9 mouse cellular contexts compared by ENCODE assay signal in the genomic region with DNA sequence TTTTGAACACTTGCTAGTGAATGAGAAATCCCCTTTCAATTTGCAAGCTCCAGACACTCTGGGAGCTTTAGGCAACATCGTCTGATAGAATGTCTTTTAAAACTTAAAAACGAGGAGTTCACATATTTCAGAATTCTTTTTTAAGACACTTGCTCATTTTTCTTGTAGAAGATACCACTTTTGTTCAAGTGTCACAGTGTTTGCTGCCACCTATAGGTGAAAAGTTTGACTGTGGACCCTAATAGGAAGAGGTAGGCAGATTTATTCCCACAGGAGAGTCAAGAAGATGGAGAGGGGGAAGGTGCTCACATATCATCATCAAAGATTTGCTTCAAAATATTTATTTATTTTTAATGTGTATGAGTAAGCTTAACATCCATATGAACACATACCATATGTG. TPM values are rescaled to one million over a fixed set of nuclear protein-coding genes. Genes with fewer than 3 reads are reported as not detected.
DNase-seq lines count a peak whose midpoint lies in the region; ATAC-seq and TF ChIP-seq lines count a peak whose summit lies in the region.
"Had no signal": no experiment of that assay in that cellular context is flagged by ENCODE, and none has a peak within 500 bp of the region (broad histone marks: within the 10 kb centered on the region; RNA-seq: fewer than 3 reads in every experiment).

No protein-coding gene starts in this region.

- H3K36me3 ChIP-seq in heart, postnatal 0 days (replicated peaks; ENCODE audit: control insufficient read depth, insufficient read depth, low read length): peaks cover 51% of the 10 kb centered on the region
- H3K36me3 ChIP-seq in liver, postnatal 0 days (replicated peaks; ENCODE audit: insufficient read depth, low read length): peaks cover 18% of the 10 kb centered on the region
- H3K36me3 ChIP-seq in liver, embryonic 12.5 days: peaks cover 87% of the 10 kb centered on the region

- no peak for ATAC-seq in heart, postnatal 0 days (ENCODE audit: insufficient read depth, low read depth)
- ATAC-seq in liver, postnatal 0 days: no peak
- ATAC-seq in liver, embryonic 12.5 days: no peak

- H3K4me1 ChIP-seq in heart, postnatal 0 days (ENCODE audit: control insufficient read depth, insufficient read depth): no peaks in the 10 kb centered on the region
- H3K4me1 ChIP-seq in liver, postnatal 0 days (ENCODE audit: insufficient read depth): no peaks in the 10 kb centered on the region
- H3K4me1 ChIP-seq in liver, embryonic 12.5 days: no peaks in the 10 kb centered on the region

- TF ChIP-seq EP300 in heart, postnatal 0 days (IDR thresholded peaks at IDR 0.05; ENCODE audit: low read depth): no peak
- no peak for TF ChIP-seq EP300 in liver, postnatal 0 days (IDR thresholded peaks at IDR 0.05; ENCODE audit: low read depth)

- WGBS in heart, postnatal 0 days: 61% methylated on average over 2 of the region's 2 CpGs
- WGBS in liver, postnatal 0 days (ENCODE audit: insufficient replicate concordance): 69% methylated on average over 2 of the region's 2 CpGs
- WGBS in liver, embryonic 12.5 days (ENCODE audit: insufficient replicate concordance): 54% methylated on average over 2 of the region's 2 CpGs

- DNase-seq in heart, postnatal 0 days (ENCODE audit: low spot score): peak; percentile 10
- DNase-seq in heart, adult 9 months (ENCODE audit: low spot score in 2 of 2): no peak
- DNase-seq in liver, postnatal 0 days: no peak
- peak; percentile 25 for DNase-seq in Muller cell, postnatal 12 days (ENCODE audit: inconsistent ontology term)
- peak; percentile 38 for DNase-seq in lung, postnatal 25 days (ENCODE audit: low spot score)
- DNase-seq in c-Kit-positive CD71-positive TER-119-positive erythroid progenitor cells, embryonic 14.5 days (ENCODE audit: low spot score): no peak
- no peak for DNase-seq in cerebellum, adult 9-11 months

- H3K9ac ChIP-seq in heart, postnatal 0 days (replicated peaks; ENCODE audit: low read depth, low read length): no peak overlapping the region
- no peak overlapping the region for H3K9ac ChIP-seq in liver, postnatal 0 days (replicated peaks)
- no peak overlapping the region for H3K9ac ChIP-seq in liver, embryonic 12.5 days

- no peak overlapping the region for H3K4me2 ChIP-seq in heart, postnatal 0 days (ENCODE audit: low read depth, low read length)
- H3K4me2 ChIP-seq in liver, postnatal 0 days (ENCODE audit: low read depth, low read length): no peak overlapping the region
- no peak overlapping the region for H3K4me2 ChIP-seq in liver, embryonic 12.5 days

- H3K27me3 ChIP-seq in heart, postnatal 0 days (ENCODE audit: control insufficient read depth, insufficient read depth, low read length): no peaks in the 10 kb centered on the region
- H3K27me3 ChIP-seq in liver, postnatal 0 days (ENCODE audit: insufficient read depth, low read length): no peaks in the 10 kb centered on the region
- H3K27me3 ChIP-seq in liver, embryonic 12.5 days (replicated peaks): no peaks in the 10 kb centered on the region

- H3K27ac ChIP-seq in heart, postnatal 0 days (ENCODE audit: low read depth): no peak overlapping the region
- no peak overlapping the region for H3K27ac ChIP-seq in liver, postnatal 0 days (ENCODE audit: low read depth)
- no peak overlapping the region for H3K27ac ChIP-seq in liver, embryonic 12.5 days

- peak; percentile 47 for TF ChIP-seq CTCF in heart, postnatal 0 days (IDR thresholded peaks at IDR 0.05; ENCODE audit: low read depth)
- peak; percentile 53 for TF ChIP-seq CTCF in liver, postnatal 0 days (IDR thresholded peaks at IDR 0.05; ENCODE audit: low read depth)

- no peak overlapping the region for H3K4me3 ChIP-seq in heart, postnatal 0 days (ENCODE audit: low read depth, low read length)
- H3K4me3 ChIP-seq in liver, postnatal 0 days (ENCODE audit: low read depth, low read length): no peak overlapping the region
- no peak overlapping the region for H3K4me3 ChIP-seq in liver, embryonic 12.5 days
- H3K4me3 ChIP-seq: erythroblast, embryonic 14.5 days had no signal

- H3K9me3 ChIP-seq in heart, postnatal 0 days (replicated peaks; ENCODE audit: control insufficient read depth, low read length): no peaks in the 10 kb centered on the region
- no peaks in the 10 kb centered on the region for H3K9me3 ChIP-seq in liver, postnatal 0 days (ENCODE audit: low read length)
- H3K9me3 ChIP-seq in liver, embryonic 12.5 days (replicated peaks): no peaks in the 10 kb centered on the region

RNA-seq across cellular contexts. Expression of gene Tamm41, which starts 8.4 kb away (rescaled TPM):
- 30.5 and 56.0 TPM in 2 replicates for total RNA-seq in heart, postnatal 0 days (2014; rRNA removed; ENCODE audit: low replicate concordance)
- 22.8 and 23.9 TPM in 2 replicates for polyA plus RNA-seq in heart, postnatal 0 days (2015; fragmentation: Nextera tagmentation; extraction: Ambion mirVana)
- 15.1 and 18.4 TPM in 2 replicates for polyA plus RNA-seq in liver, postnatal 0 days (2015; fragmentation: Nextera tagmentation; extraction: Ambion mirVana)
- 45.0 and 47.6 TPM in 2 replicates for polyA plus RNA-seq in liver, embryonic 12.5 days (2016; fragmentation: Nextera tagmentation; extraction: Ambion mirVana)

RNA-seq across cellular contexts. Expression of gene Vgll4, which starts 59.5 kb away (rescaled TPM):
- total RNA-seq in heart, postnatal 0 days (2014; rRNA removed; ENCODE audit: low replicate concordance): 50.9 and 52.2 TPM in 2 replicates
- polyA plus RNA-seq in heart, postnatal 0 days (2015; fragmentation: Nextera tagmentation; extraction: Ambion mirVana): 38.8 and 41.5 TPM in 2 replicates
- 11.9 and 14.7 TPM in 2 replicates for polyA plus RNA-seq in liver, postnatal 0 days (2015; fragmentation: Nextera tagmentation; extraction: Ambion mirVana)
- 19.3 and 20.6 TPM in 2 replicates for polyA plus RNA-seq in liver, embryonic 12.5 days (2016; fragmentation: Nextera tagmentation; extraction: Ambion mirVana)

Comparison
In these comparisons a context has a peak if more than half of its experiments do, and no peak if none do; other contexts are left out.
1. DNase-seq: peak in heart, postnatal 0 days (single experiment), Muller cell, postnatal 12 days (single experiment) and lung, postnatal 25 days (single experiment); none in heart, adult 9 months (0 of 2), liver, postnatal 0 days (single experiment), c-Kit-positive CD71-positive TER-119-positive erythroid progenitor cells, embryonic 14.5 days (single experiment) and cerebellum, adult 9-11 months (single experiment).